Mouse (Mus musculus) CD8-positive naive resting alpha-beta T cell, adult 57 days (primary cell): ENCODE results near the gene Prss47. TPM values are rescaled to one million over a fixed set of nuclear protein-coding genes. Genes with fewer than 3 reads are reported as not detected.

ENCODE experiments used
- total RNA-seq: library from RNA; stranded (reverse); gene quantifications from one replicate; pipeline ENCODE4 v1.2.4, GENCODE M21; 2023

The Prss47 gene
- 1.0 TPM for total RNA-seq

DNA sequence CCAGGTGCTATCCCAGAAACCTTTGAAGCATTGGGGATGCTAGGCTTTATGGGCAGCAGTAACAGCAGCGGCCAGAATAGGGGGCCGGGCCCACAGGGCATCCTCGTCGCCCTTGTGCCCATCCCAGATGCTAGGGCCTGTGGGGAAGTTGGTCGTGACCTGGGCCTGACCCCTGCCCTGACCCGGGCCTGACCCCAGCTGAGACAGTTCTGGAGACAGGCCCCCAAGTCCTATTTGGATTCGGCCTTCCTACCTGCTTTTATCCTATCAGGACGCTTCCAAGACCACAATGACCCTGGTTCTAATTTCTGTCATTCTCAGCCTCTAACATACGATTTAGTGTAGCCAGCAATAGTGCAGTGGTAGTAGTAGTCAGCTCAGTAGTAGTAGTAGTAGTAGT, at the start of gene Prss47:
Gene Prss47, minus strand, starts transcription at position 101 of the 400 bp plus-strand sequence.

DNA sequence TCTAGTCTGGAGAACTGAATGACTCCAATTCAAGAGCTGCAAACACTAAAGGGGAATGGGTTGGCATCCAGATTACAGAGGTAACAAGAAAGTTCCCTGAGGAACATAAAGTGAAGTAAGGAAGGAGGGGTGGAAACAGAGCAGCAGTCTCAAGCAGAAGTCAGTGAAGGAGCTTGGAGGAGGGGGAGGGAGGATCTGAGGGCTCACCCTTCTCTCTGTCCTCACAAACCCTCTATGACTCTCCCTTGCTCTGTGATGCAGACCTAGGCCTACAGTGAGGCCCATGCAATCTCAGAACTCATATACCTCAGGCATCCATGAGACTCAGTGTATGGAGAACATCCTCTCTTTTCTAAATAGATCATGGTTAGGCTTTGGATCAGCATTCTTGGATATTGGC, 19.8 kb downstream of the Prss47 start, which contains the start of gene Spata31d1c:
Gene Spata31d1c, plus strand, starts transcription at position 301 of the 400 bp plus-strand sequence.

Other genes starting within 250 kb of the Prss47 start
- gene Cntnap3, start 148.8 kb downstream of the Prss47 start, total RNA-seq, result not detected
- gene Spata31, start 135.4 kb downstream of the Prss47 start, total RNA-seq, result not detected
- gene Spata31d1c, start 19.7 kb downstream of the Prss47 start, total RNA-seq, result not detected
- gene Mfsd14b, start 60.2 kb upstream of the Prss47 start, total RNA-seq, result 36.7 TPM
- gene Olfr465-ps1, start 85.3 kb upstream of the Prss47 start, total RNA-seq, result not detected
- not detected for gene Olfr466, start 97.5 kb upstream of the Prss47 start, total RNA-seq
- not detected for gene Nlrp4f, start 153.2 kb upstream of the Prss47 start, total RNA-seq
- not detected for gene Gm10775, start 206.8 kb upstream of the Prss47 start, total RNA-seq
- gene Zfp369, start 226.1 kb upstream of the Prss47 start, total RNA-seq, result 52.1 TPM